Mouse (Mus musculus) lung, postnatal 36 days (tissue): ENCODE data around the gene Fyb2.

Experiments used
- DNase-seq: peaks from one replicate; pipeline ENCODE4 v3.0.0; 2022; ENCODE audit warnings: mixed read lengths

Gene Fyb2

GRCm38 (mm10) chr4:104913291-104914129 is at the start of gene Fyb2:
Gene Fyb2, plus strand, starts transcription at chr4:104913456.
- DNase-seq, result peak; percentile 28

GRCm38 (mm10) chr4:104864397-104864796 is 48.9 kb upstream of the Fyb2 start:
- no peak for DNase-seq

- DNase-seq, result no peak
Measured at GRCm38 (mm10) chr4:104869581-104869980, 43.7 kb upstream of the Fyb2 start.

- no peak for DNase-seq
Measured at GRCm38 (mm10) chr4:104870196-104870595, 43.1 kb upstream of the Fyb2 start.

- DNase-seq, result no peak
Measured at GRCm38 (mm10) chr4:104875832-104876231, 37.4 kb upstream of the Fyb2 start.

GRCm38 (mm10) chr4:104876323-104876722 is 36.9 kb upstream of the Fyb2 start, which contains the start of gene C8a:
Gene C8a, minus strand, starts transcription at chr4:104876398.
- no peak for DNase-seq

- DNase-seq, result no peak
Measured at GRCm38 (mm10) chr4:104887486-104887885, 25.8 kb upstream of the Fyb2 start.

- peak; percentile 43 for DNase-seq
Measured at GRCm38 (mm10) chr4:104888499-104889262, 24.6 kb upstream of the Fyb2 start.

GRCm38 (mm10) chr4:104891708-104892107 is 21.5 kb upstream of the Fyb2 start:
- peak; percentile 24 for DNase-seq

- DNase-seq, result no peak
Measured at GRCm38 (mm10) chr4:104893588-104893987, 19.7 kb upstream of the Fyb2 start.

GRCm38 (mm10) chr4:104894004-104894734 is 19.1 kb upstream of the Fyb2 start:
- DNase-seq, result peak; percentile 35

GRCm38 (mm10) chr4:104902836-104903235 is 10.4 kb upstream of the Fyb2 start:
- DNase-seq, result no peak

GRCm38 (mm10) chr4:104905049-104905448 is 8.2 kb upstream of the Fyb2 start:
- DNase-seq, result no peak

- DNase-seq, result peak; percentile 82
Measured at GRCm38 (mm10) chr4:104911685-104912084, 1.6 kb upstream of the Fyb2 start.

GRCm38 (mm10) chr4:104914711-104915247 is 1.5 kb downstream of the Fyb2 start:
- DNase-seq, result no peak

GRCm38 (mm10) chr4:104918017-104918416 is 4.8 kb downstream of the Fyb2 start:
- no peak for DNase-seq

GRCm38 (mm10) chr4:104925383-104925782 is 12.1 kb downstream of the Fyb2 start:
- DNase-seq, result no peak

- DNase-seq, result no peak
Measured at GRCm38 (mm10) chr4:104929165-104929564, 15.9 kb downstream of the Fyb2 start.

GRCm38 (mm10) chr4:104933620-104934019 is 20.4 kb downstream of the Fyb2 start:
- DNase-seq, result no peak

GRCm38 (mm10) chr4:104934997-104935396 is 21.7 kb downstream of the Fyb2 start:
- DNase-seq, result no peak

GRCm38 (mm10) chr4:104935436-104935835 is 22.2 kb downstream of the Fyb2 start:
- no peak for DNase-seq

GRCm38 (mm10) chr4:104936011-104936410 is 22.8 kb downstream of the Fyb2 start:
- no peak for DNase-seq

- no peak for DNase-seq
Measured at GRCm38 (mm10) chr4:104939535-104939934, 26.3 kb downstream of the Fyb2 start.
